Mouse (Mus musculus): ENCODE results near the gene Ect2. TPM values are rescaled to one million over a fixed set of nuclear protein-coding genes. Genes with fewer than 3 reads are reported as not detected.
A peak's percentile ranks its signal among the peaks of the same experiment; 100 is the strongest.

The Ect2 gene
- total and polyA plus RNA-seq, 2 experiments from 2014 or later = 4.7 to 5.3 TPM

DNA sequence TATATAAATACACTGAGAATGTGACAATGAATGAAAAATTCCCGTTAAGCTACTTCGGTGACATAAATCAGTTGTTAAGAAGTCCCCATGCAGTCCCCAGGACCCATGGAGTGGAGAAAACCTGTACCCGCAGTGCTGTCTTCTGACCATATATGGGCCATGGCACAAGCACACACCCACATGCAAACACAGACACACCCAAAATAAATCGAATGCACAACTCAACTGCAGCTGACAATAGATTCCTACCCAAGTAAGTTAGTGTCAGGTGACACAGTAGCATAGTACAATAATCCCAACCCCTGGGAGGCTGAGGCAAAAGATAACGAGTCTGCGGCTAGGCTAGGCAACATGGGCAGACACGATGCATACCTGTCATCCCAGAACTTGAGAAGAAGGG is 10.1 kb downstream of the Ect2 start:
- H3K4me2 ChIP-seq (ENCODE audit: low read depth) = no peak overlapping the region
- H3K36me3 ChIP-seq (ENCODE audit: insufficient read depth) = no peaks in the 10 kb centered on the region
- H3K4me3 ChIP-seq (ENCODE audit: low read depth, low read length) = no peak overlapping the region
- no peaks in the 10 kb centered on the region for H3K4me1 ChIP-seq (ENCODE audit: insufficient read depth)
- no peak overlapping the region for H3K9ac ChIP-seq
- H3K27ac ChIP-seq (ENCODE audit: low read depth, low read length) = no peak overlapping the region
- no peak for TF ChIP-seq CTCF (IDR thresholded peaks at IDR 0.05; ENCODE audit: low read depth)
- H3K9me3 ChIP-seq (ENCODE audit: low read length) = no peaks in the 10 kb centered on the region
- DNase-seq (no peak), ATAC-seq (no peak)
- no peaks in the 10 kb centered on the region for H3K27me3 ChIP-seq (ENCODE audit: insufficient read depth, low read length)
- 88% methylated on average over 7 of the region's 7 CpGs for WGBS

DNA sequence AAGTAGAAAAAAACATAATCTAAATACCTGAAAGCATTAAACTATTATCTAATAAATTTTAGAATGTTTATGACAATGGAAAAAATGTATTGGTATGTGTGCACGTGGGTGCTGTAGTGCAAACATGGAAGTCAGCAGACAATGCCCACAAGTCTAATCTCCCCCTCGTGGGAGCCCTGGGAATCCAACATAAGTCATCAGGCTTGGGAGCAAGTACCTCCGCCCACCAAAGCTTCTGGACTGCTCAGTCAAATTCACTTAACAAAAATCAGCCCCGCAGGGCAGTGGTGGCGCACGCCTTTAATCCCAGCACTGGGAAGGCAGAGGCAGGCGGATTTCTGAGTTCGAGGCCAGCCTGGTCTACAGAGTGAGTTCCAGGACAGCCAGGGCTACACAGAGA is 13.6 kb downstream of the Ect2 start:
- WGBS = 89% methylated on average over 8 of the region's 8 CpGs
- DNase-seq = no peak

DNA sequence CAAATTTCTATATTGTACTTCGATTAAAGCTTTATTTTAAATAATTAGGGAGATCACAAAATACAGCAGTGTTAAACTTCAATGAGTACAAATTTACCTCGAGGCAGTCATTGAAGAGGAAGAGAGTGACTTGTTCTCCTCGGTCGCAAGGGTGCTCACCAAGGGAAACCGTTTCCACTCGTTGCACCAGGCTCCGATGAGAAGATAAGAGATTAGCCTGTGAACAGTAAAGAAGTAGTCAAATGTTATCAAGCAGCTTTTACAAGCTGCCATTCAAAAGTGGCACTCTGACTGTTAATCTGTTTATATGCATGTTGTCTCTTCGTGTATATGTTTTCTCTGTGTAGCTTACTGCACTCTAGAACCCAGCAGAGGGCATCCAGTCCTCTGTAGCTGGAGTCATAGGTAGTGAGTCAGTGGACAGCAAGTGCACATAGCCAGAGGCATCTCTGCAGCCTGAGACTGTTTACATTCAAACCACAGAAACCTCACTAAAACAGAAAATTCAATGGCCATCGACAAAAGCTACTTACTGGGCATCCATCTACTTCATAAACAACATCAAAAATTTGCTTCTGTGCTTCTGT is 31.7 kb downstream of the Ect2 start:
- Histone ChIP-seq H3K4me3 (ENCODE audit: low read depth, low read length) (no peak overlapping the region), H3K36me3 (ENCODE audit: insufficient read depth) (no peaks in the 10 kb centered on the region)

More for the DNA sequence above, 13.6 kb downstream of the Ect2 start:
- Histone ChIP-seq H3K36me3 (ENCODE audit: insufficient read depth) (no peaks in the 10 kb centered on the region), H3K9me3 (ENCODE audit: low read length) (no peaks in the 10 kb centered on the region), H3K27me3 (ENCODE audit: insufficient read depth, low read length) (no peaks in the 10 kb centered on the region), H3K4me2 (ENCODE audit: low read depth) (no peak overlapping the region), H3K9ac (no peak overlapping the region), H3K4me1 (ENCODE audit: insufficient read depth) (no peaks in the 10 kb centered on the region), H3K27ac (ENCODE audit: low read depth, low read length) (no peak overlapping the region), H3K4me3 (ENCODE audit: low read depth, low read length) (no peak overlapping the region)
- no peak for ATAC-seq
- TF ChIP-seq CTCF (IDR thresholded peaks at IDR 0.05; ENCODE audit: low read depth) = no peak

DNA sequence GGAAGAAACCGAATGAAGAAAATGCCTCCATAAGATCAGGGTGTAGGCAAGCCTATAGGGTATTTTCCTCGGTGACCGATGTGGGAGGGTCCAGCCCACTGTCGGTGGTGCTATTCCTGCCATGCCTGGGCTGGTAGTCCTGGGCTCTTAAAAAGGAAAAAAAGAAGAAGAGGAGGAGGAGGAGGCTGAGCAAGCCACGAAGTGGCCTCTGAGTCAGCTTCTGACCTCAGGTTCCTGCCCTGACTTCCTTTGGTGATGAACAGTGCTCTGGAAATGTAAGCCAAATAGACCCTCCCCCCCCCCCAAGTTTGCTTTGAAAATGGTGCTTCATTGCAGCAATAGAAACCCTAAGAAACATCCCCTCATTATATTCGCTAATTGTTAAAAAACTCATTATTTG is 32.7 kb downstream of the Ect2 start:
- WGBS = 86% methylated on average over 6 of the region's 6 CpGs
- ATAC-seq (no peak), DNase-seq (no peak)
- no peak overlapping the region for H3K4me3 ChIP-seq (ENCODE audit: low read depth, low read length)
- H3K9me3 ChIP-seq (ENCODE audit: low read length) = no peaks in the 10 kb centered on the region
- H3K4me1 ChIP-seq (ENCODE audit: insufficient read depth) = no peaks in the 10 kb centered on the region
- no peak overlapping the region for H3K9ac ChIP-seq
- H3K4me2 ChIP-seq (ENCODE audit: low read depth) = no peak overlapping the region
- no peak for TF ChIP-seq CTCF (IDR thresholded peaks at IDR 0.05; ENCODE audit: low read depth)
- H3K36me3 ChIP-seq (ENCODE audit: insufficient read depth) = no peaks in the 10 kb centered on the region
- H3K27ac ChIP-seq (ENCODE audit: low read depth, low read length) = no peak overlapping the region
- H3K27me3 ChIP-seq (ENCODE audit: insufficient read depth, low read length) = no peaks in the 10 kb centered on the region

More for the DNA sequence above, 31.7 kb downstream of the Ect2 start:
- 90% methylated on average over 9 of the region's 9 CpGs for WGBS
- H3K9me3 ChIP-seq (ENCODE audit: low read length) = no peaks in the 10 kb centered on the region
- TF ChIP-seq CTCF (IDR thresholded peaks at IDR 0.05; ENCODE audit: low read depth) = no peak
- no peak for ATAC-seq
- no peaks in the 10 kb centered on the region for H3K4me1 ChIP-seq (ENCODE audit: insufficient read depth)
- no peak overlapping the region for H3K4me2 ChIP-seq (ENCODE audit: low read depth)
- no peak overlapping the region for H3K27ac ChIP-seq (ENCODE audit: low read depth, low read length)
- no peaks in the 10 kb centered on the region for H3K27me3 ChIP-seq (ENCODE audit: insufficient read depth, low read length)
- DNase-seq = no peak
- no peak overlapping the region for H3K9ac ChIP-seq

DNA sequence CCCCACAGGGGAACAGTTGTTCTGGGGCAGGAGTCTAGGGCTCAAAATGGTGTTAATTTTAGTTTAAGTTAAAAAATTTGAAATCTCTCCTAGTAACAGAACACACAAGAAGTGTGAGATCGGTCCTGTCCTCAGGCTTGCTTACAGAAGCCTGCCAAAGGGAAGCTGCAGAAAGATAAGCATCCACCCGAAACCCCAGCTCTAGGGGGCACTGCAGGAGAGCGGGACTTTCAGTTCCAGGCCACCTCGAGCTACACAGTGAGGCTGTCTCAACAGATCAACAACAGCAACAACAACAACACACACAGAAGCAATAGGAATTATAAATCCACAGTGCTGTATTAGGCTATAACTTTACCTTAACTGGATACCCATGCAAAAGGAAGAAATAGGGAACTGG is 35.5 kb downstream of the Ect2 start:
- no peak overlapping the region for H3K4me3 ChIP-seq (ENCODE audit: low read depth, low read length)
- H3K27ac ChIP-seq (ENCODE audit: low read depth, low read length) = no peak overlapping the region
- no peak overlapping the region for H3K9ac ChIP-seq
- DNase-seq = no peak
- TF ChIP-seq CTCF (IDR thresholded peaks at IDR 0.05; ENCODE audit: low read depth) = 0 out of 2 replicates have a peak, but pooled peaks have one; percentile 12
- H3K4me2 ChIP-seq (ENCODE audit: low read depth) = no peak overlapping the region
- H3K4me1 ChIP-seq (ENCODE audit: insufficient read depth) = no peaks in the 10 kb centered on the region
- H3K27me3 ChIP-seq (ENCODE audit: insufficient read depth, low read length) = no peaks in the 10 kb centered on the region
- WGBS = 83% methylated on average over 4 of the region's 4 CpGs
- no peaks in the 10 kb centered on the region for H3K36me3 ChIP-seq (ENCODE audit: insufficient read depth)
- no peak for ATAC-seq
- H3K9me3 ChIP-seq (ENCODE audit: low read length) = no peaks in the 10 kb centered on the region

DNA sequence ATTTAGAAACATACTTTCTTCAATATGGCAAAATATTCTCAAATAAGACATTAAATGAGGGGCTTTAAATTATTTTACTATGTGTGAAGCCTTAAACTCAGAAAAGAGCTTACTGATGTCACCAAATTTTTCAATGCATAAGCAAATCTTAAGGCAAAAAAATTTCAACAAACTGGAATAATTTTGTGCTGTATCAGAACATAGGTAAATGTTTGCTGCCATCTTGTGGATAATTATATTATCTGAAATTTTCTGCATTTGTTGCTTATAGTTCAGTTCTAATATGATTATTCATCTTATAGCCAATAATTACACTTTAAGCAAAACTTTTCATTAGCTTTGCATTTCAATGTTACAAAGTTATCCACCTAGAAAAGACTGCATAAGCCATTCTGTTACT is 42.8 kb downstream of the Ect2 start:
- H3K36me3 ChIP-seq (ENCODE audit: insufficient read depth) = no peaks in the 10 kb centered on the region
- no peaks in the 10 kb centered on the region for H3K4me1 ChIP-seq (ENCODE audit: insufficient read depth)
- ATAC-seq (no peak), DNase-seq (peak; percentile 50)
- H3K4me2 ChIP-seq (ENCODE audit: low read depth) = no peak overlapping the region
- no peaks in the 10 kb centered on the region for H3K9me3 ChIP-seq (ENCODE audit: low read length)
- no peak overlapping the region for H3K9ac ChIP-seq
- H3K27me3 ChIP-seq (ENCODE audit: insufficient read depth, low read length) = no peaks in the 10 kb centered on the region
- no peak overlapping the region for H3K4me3 ChIP-seq (ENCODE audit: low read depth, low read length)
- no peak overlapping the region for H3K27ac ChIP-seq (ENCODE audit: low read depth, low read length)
- TF ChIP-seq CTCF (IDR thresholded peaks at IDR 0.05; ENCODE audit: low read depth) = peak; percentile 61

DNA sequence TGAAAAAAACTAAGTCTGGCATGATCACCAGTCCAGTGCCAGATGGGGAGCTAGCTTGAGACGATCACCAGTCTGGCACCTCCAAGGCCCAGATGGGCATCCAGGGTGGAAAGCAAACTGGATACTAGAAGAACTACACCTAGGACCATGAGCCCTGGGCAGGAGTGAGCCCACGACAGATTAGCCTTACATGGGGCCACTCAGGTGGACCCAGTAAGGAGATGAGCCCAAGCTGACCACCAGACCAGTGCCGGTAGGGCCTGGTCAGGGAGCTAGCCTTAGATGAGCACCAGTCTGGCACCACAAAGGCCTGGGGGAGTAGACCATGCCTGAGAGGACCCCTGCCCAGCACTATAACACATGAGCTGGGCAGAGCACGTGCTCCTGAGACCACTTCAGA is 44.6 kb downstream of the Ect2 start:
- no peak overlapping the region for H3K9ac ChIP-seq
- no peak overlapping the region for H3K4me2 ChIP-seq (ENCODE audit: low read depth)
- no peaks in the 10 kb centered on the region for H3K36me3 ChIP-seq (ENCODE audit: insufficient read depth)
- H3K4me3 ChIP-seq (ENCODE audit: low read depth, low read length) = no peak overlapping the region
- no peaks in the 10 kb centered on the region for H3K9me3 ChIP-seq (ENCODE audit: low read length)
- 81% methylated on average over 4 of the region's 4 CpGs for WGBS
- no peaks in the 10 kb centered on the region for H3K4me1 ChIP-seq (ENCODE audit: insufficient read depth)
- no peaks in the 10 kb centered on the region for H3K27me3 ChIP-seq (ENCODE audit: insufficient read depth, low read length)
- ATAC-seq (no peak), DNase-seq (no peak)
- no peak overlapping the region for H3K27ac ChIP-seq (ENCODE audit: low read depth, low read length)
- no peak for TF ChIP-seq CTCF (IDR thresholded peaks at IDR 0.05; ENCODE audit: low read depth)
